Mouse (Mus musculus) gastrocnemius, postnatal 25 days (tissue): ENCODE results near the gene Arhgef1. TPM values are rescaled to one million over a fixed set of nuclear protein-coding genes. Genes with fewer than 3 reads are reported as not detected.

Experiments
- microRNA-seq, 2 experiments: library from miRNA; unstranded; fragments of <30 nt; microRNA quantifications; one replicate each; pipeline ENCODE4 v1.2.0; 2021; ENCODE audit warnings: borderline replicate concordance in 2 of 2
- total RNA-seq, 2 experiments: library from RNA; stranded (reverse); gene quantifications; 1 replicate in 1 of 2; 2 replicates in 1 of 2; pipeline ENCODE4 v1.2.3; 2021

Gene Arhgef1
- total RNA-seq, 2 experiments from 2014 or later: 30.9 to 34.2 TPM

Small RNAs within 50 kb of the gene (microRNA-seq; reads per million reads assigned to microRNA genes)
- 0.79 to 2.2 reads per million in 2 experiments for gene Mir7046

Other genes with a start within 250 kb of the Arhgef1 start
- gene Tex101, start 226.2 kb upstream of the Arhgef1 start, total RNA-seq: not detected
- not detected for gene BC049730, start 193.7 kb upstream of the Arhgef1 start, total RNA-seq
- not detected for gene Gm4763, start 176.0 kb upstream of the Arhgef1 start, total RNA-seq
- not detected for gene Cd177, start 142.6 kb upstream of the Arhgef1 start, total RNA-seq
- not detected for gene Ceacam10, start 125.7 kb upstream of the Arhgef1 start, total RNA-seq
- not detected for gene Gm9844, start 40.7 kb upstream of the Arhgef1 start, total RNA-seq
- gene Lypd4, start 33.0 kb upstream of the Arhgef1 start, total RNA-seq: not detected
- gene Dmrtc2, start 32.9 kb upstream of the Arhgef1 start, total RNA-seq: not detected
- gene Rps19, start 18.5 kb upstream of the Arhgef1 start, total RNA-seq: 100 to 1,000 TPM; 300 to 345 TPM
- gene Cd79a, start 5.5 kb upstream of the Arhgef1 start, total RNA-seq: under 1 TPM in 1 of 2 experiments, not detected in 1; 0.24 TPM
- gene Gm4881, start 41.6 kb downstream of the Arhgef1 start, total RNA-seq: not detected
- gene Rabac1, start 69.8 kb downstream of the Arhgef1 start, total RNA-seq: 100 to 1,000 TPM; 191 to 193 TPM
- gene Atp1a3, start 103.0 kb downstream of the Arhgef1 start, total RNA-seq: under 1 TPM in 1 of 2 experiments, not detected in 1; 0.46 TPM
- 1 to 10 TPM; 2.3 to 2.7 TPM for gene Grik5, start 169.4 kb downstream of the Arhgef1 start, total RNA-seq
- 1 to 10 TPM; 6.1 to 6.3 TPM for gene Zfp574, start 169.7 kb downstream of the Arhgef1 start, total RNA-seq